Mouse (Mus musculus): Measurements from ENCODE around the gene Notch4.

Gene Notch4

DNA sequence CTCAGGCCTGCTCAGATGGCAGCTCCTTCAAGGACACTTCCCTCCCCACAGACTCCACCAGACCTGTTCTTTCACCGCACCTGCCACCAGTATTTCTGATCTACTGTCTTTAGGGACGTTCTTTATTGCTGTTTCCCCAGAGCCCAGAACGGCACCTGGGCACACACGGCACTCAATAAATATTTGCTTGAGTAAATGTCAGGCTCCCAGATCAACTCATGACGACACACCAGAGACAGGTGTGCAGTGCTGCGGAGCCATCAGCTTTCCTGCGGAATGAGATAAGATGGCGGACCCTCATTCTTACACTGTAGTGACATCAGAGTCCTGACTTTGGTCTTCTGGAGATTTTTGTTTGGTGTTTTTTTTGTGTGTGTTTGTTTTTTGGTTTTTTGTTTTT is 56.9 kb downstream of the Notch4 start:
- no peak for ATAC-seq (ENCODE audit: insufficient number of reproducible peaks, low FRiP score, low TSS enrichment)

DNA sequence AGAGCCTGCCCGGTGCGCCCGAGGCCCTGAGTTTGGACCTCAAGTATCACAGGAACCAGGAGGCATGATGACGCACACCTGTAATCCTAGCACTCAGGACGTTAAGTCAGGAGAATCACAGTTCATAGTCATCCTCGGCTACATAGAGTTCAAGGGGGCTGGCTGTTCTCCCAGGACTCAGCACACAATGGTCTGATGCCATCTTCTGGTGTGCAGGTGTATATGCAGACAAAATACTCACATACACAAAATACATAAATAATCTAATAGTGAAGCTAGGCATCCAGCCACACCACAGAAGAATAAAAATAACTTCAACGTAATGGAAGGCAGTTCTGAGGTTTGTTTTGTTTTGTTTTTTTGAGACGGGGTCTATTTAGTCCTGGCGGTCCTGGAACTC is 59.1 kb downstream of the Notch4 start:
- ATAC-seq (ENCODE audit: insufficient number of reproducible peaks, low FRiP score, low TSS enrichment), result no peak

DNA sequence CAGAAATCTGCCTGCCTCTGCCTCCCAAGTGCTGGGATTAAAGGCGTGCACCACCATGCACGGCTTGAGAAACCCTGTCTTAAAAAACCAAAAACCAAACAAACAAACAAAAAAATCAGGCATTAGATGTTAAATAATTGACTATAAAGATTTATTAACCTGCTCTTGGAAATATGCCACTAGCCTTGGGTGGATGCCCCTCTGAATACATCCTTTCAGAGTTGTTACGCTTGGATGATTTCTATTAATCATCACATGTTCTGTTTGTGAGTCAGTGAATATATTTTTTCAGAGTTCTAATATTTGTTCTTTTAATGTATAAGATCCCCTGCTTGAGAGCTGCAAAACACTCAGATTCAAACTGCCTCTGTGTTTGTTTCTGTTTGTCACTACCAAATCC is 60.9 kb downstream of the Notch4 start:
- ATAC-seq (ENCODE audit: insufficient number of reproducible peaks, low FRiP score, low TSS enrichment), result no peak

DNA sequence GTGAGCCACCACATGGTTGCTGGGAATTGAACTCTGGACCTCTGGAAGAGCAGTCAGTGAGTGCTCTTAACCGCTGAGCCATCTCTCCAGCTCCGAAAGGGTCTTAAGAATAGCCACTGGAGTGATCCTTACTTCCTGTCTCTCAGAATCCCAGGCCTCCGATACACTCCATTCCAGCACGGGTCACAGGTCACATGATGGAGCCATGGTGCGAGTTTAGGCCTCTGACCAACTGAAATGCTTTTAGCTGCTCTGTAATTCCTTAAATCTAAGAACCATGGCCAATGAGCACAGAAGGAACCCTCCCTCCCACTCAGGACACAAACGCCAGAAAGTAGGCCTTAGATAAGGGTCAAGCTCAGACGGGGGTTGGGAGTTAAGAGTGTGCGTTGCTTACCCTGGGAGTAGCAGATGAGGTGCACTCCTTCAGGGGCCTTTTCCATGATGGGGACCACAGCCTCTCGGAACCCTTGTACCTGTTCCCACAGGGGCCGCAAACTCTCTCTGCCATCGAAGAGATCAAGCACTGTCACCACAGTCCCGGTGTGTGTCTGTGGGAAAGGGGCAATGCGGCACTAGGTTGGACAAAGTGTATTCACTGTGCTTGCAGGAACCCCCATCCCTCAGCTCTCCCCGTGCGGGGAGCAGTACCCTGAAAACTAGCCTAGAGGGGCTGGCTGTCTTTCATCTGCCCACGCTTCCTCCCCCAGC is 62.1 kb downstream of the Notch4 start:
- ATAC-seq (ENCODE audit: insufficient number of reproducible peaks, low FRiP score, low TSS enrichment), result no peak

DNA sequence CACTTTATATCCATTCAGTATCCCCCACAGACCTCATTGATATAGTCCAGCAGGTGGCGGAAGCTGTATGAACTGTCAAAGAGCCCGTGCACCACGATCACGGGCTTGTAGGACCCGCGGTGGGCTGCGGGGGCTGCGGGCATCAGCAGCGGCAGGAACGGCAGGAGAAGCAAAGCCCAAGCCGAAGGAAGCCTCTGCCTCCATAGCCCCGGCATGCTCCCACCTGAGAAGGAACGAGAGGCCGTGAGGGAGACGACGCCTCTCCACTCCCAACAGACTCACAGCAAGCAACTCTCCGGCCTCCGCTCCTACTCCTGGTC is 62.7 kb downstream of the Notch4 start:
- no peak for ATAC-seq (ENCODE audit: insufficient number of reproducible peaks, low FRiP score, low TSS enrichment)

DNA sequence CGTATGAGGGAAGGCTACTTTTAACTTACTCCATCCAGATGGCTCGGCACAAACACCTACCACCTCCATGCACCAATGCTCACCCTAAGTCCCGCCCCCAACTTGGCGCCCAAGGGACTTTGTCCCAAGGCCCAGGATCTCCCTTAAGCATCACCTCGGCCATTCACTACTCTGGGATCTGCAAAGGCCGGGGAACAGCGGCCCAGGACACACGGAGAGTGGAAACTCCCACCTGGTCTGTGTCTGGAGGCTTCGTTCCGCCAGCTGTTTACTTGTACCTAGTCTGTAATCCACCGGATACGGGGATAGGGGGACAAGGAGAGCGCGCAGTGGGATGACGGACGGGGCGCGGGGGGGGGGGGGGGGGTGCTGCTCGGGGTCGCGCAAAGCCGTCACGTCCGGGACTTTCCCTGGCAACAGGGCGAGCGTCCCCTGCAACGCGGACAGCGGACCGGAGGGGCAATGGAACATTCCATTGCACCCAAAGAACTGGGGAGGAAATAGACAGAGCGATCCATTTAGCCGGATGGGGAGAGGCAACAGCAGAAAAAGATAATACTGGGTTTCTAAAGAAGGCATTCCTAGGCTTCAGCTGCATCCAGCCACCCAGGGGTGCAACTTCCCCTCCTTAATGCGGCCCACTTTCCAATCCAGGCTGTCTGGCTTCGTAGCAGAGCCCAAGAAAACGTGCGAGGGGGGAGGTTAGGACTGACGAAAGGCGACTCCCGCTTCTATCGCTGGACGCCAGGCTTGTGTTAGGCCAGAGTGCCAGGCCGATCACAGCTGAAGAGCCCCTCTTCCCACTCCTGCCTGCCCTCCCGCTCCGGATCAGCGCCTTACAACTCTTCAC is 63.2 kb downstream of the Notch4 start:
- peak; percentile 37 for ATAC-seq (ENCODE audit: insufficient number of reproducible peaks, low FRiP score, low TSS enrichment)

DNA sequence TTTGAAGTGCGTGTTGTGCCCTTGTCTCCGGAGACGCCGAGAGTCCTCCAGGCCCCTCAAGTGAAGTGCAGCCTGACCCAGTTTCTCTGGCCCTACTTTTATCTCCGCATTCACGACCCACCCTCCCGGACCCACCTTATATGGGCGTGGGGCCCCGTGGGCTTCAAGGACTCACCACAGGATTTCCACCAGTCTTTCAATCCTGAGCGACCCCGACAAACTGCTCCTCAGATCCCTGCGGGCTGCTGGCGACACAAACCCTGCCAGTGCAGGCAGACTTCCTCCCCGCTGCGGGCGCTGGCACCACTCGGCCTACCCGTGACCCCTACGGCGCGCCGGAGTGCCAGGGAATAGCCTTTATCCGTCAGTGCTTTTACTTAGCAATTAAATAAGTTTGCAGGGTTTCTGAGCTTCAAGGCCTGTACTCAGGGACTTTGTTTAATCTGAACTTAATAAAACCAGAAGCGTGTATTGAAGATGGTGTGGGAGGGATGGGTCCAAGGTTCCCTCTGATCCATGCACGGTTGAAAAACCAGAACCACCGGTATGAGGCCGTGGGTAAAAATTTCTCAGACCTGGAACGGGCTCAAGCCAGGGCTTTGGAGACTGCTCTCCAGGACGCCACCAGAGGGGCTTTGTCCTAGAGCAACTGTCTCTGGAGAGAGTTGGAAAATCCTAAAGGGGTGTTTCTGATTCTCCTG is 64.0 kb downstream of the Notch4 start, which contains the start of gene Ppt2:
Ppt2 (minus strand) TSS at position 568 of the 701 bp plus-strand sequence.
- no peak; the same call in 1 of the 2 replicates for ATAC-seq (ENCODE audit: insufficient number of reproducible peaks, low FRiP score, low TSS enrichment)

DNA sequence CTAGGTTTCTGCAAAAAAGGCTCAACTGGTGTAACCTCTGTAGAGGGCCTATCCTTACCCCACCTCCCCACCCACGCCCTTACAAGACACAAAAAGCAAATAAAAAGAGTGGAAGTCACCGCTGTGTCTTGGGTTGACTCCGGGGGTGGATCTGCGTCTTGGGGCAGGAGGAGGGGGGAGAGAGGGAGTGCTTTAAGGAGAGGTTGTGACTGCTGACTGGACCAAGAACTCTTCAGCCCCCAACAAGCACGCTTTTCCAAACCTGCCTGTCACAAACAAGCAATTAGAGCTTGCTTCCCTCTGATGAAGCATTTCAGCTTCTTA is 64.5 kb downstream of the Notch4 start:
- ATAC-seq (ENCODE audit: insufficient number of reproducible peaks, low FRiP score, low TSS enrichment), result no peak

DNA sequence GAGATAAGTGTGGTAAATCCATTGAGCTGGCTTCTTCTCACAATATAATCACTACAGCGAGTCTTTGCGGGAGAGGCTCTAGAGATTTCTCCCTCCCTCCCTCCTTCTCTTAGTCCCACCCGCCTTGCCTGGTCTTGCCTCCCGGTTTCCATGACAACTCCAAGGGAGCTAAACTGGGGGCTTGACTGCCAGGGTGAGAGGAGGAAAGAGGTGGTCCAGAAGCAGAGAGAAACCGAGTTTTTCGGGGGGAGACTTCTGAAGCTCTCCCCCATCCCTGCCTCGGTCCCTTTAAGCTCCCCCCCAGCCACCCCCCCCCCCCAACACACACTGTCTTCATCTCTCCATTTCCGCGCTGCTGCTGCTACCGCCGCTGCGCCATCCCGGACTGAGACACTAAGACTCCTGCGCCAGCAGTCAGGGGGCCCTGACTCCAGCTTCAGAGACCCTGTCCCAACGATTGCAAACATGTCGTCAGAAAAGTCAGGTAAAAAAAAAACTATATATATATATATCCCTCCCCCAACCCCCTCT is 65.2 kb downstream of the Notch4 start, which contains the start of gene Prrt1:
Prrt1 (plus strand) TSS at position 313 of the 531 bp plus-strand sequence.
- ATAC-seq (ENCODE audit: insufficient number of reproducible peaks, low FRiP score, low TSS enrichment), result no peak

DNA sequence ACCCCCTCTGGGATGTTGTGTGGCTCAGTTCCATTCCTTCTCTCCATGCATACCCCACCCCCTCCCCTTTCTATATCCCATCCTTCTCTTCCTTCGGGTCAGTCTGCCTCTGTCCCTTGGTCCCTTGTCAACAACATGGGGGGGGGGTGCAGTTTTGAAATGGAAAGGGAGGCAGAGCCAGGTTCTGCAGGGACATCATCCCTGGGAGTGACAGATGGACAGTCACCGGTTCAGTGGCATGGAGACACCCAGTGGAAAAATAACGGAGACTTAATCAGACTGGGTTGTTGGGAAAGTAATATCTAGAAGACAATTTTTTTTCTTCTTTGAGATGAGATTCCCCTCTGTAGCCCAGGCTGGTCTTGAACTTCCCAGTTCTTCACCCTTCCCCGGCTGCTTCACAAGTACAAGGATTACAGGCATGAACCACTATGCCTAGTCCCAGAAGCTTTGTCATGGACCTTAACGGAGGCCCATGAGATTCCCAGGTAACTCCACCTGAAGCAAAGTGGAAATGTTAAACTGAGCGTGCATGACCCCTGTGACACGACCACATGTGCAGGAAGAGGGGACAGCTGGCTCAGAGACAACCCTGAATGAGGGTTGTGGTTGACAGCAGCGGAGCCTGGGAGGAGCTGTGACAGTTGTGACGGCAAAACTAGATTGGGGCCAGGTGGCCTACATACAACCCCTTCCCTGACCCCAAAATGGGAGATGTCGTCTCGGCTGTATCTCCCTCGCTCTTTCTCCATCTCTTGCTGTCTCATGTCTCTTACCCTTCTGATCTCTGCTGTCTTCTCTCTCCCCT is 65.9 kb downstream of the Notch4 start:
- no peak for ATAC-seq (ENCODE audit: insufficient number of reproducible peaks, low FRiP score, low TSS enrichment)

DNA sequence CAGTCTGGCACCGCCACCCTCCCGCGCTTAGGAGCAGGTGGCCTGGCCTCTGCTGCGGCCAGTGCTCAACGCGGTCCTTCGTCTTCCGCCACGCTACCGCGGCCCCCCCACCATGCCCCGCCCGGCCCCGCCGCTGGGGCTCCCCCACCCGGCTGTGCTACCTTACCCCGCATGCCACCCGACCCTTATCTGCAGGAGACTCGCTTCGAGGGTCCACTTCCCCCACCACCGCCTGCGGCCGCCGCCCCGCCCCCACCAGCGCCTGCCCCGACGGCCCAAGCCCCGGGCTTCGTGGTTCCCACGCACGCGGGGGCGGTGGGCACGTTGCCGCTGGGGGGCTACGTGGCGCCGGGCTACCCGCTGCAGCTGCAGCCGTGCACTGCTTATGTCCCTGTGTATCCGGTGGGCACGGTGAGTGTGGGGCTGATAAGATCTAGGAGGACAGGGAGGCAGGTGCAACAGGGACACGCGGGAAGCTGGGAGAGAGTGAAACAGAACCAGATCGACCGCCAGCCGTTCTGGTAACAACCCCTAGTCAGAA is 66.8 kb downstream of the Notch4 start:
- no peak for ATAC-seq (ENCODE audit: insufficient number of reproducible peaks, low FRiP score, low TSS enrichment)

DNA sequence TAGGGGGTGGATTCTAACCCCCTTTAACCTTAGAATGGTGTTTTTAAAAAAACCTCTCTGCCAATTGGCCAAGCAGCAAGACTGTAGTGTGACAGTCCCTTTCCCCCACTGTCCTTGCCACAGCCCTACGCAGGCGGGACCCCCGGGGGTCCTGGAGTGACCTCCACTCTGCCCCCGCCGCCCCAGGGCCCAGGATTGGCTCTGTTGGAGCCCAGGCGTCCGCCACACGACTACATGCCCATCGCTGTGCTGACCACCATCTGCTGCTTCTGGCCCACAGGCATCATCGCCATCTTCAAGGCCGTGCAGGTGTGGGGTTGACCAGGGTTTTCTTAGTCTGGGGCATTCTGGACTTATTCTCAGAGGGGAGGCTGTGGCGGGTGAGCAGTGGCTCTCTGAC is 67.6 kb downstream of the Notch4 start:
- no peak for ATAC-seq (ENCODE audit: insufficient number of reproducible peaks, low FRiP score, low TSS enrichment)

DNA sequence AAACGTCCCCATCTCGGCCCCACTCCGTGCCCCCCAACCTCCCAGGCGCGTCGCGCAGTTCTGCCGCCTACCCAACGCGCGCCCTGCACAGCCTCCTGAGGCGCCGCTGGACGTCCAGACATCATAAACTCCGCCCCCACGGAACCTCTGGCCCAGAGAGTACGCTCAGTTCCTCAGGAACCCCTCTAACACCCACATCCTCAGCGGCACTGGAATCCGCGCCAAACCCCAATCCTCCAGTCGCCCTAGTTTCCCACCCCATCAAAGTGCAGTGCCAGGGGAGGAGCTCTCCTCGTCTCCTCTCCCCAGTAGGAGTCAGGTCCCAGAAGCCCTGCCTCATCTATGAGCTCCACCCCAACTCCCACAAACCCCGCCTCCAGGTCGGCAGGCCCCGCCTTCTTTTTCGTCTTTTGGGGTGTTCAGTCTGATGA is 68.2 kb downstream of the Notch4 start:
- ATAC-seq (ENCODE audit: insufficient number of reproducible peaks, low FRiP score, low TSS enrichment), result peak; percentile 60; the same call in 1 of the 2 replicates

DNA sequence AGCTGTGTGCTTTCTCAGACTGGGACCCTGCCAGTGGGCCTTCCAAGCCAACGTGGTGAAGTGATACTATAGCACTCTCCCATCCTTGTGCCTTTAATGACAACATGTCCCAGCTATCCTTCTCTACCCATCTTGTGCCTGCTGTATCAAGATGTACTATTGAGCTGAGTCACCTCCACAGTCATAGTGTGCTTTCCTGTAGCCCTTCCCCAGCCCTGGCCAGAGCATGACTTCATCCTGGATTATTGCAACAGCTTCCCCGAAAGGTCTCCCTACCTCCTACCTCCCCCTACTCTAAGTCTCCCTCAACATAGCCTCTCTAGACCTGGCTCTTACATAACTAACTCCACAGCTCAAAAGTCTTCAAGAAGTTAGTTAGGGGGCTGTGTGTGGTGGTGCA is 71.6 kb downstream of the Notch4 start:
- no peak for ATAC-seq (ENCODE audit: insufficient number of reproducible peaks, low FRiP score, low TSS enrichment)

DNA sequence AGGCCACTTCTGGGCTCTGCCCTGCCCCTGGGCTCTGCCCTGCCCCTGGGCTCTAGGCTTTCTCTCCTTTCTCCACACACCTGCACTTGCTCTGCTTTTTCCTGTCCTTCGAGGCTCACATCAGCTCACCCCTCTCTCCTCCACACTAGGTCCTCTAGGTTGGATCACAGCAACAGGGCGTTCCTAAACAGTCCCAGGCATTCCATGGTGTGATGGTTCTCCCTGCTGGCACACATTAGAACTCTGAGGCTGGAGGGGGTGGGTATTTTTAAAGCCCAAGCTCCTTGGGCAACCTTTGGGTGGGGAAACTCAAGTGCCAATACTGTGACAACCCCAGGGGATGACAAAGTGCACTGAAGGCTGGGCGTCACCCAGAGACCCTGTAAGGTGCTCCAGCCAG is 73.4 kb downstream of the Notch4 start:
- ATAC-seq (ENCODE audit: insufficient number of reproducible peaks, low FRiP score, low TSS enrichment), result no peak

Measured in cerebellum, adult (tissue).